Mouse (Mus musculus) limb, embryonic 14.5 days (tissue): Measurements from ENCODE around the gene Irx6. TPM values are rescaled to one million over a fixed set of nuclear protein-coding genes. Genes with fewer than 3 reads are reported as not detected.

Experiments used
- ATAC-seq: fragments of 200-750 bp; cut with Nextera tagmentation; 2 replicates; pipeline ENCODE4 v1.8.0; 2017; ENCODE audit warnings: low read depth, moderate number of reproducible peaks, moderate TSS enrichment; ENCODE audit not compliant: low FRiP score
- DNase-seq: peaks from one replicate; pipeline ENCODE4 v3.0.0-alpha.2; 2015; ENCODE audit warnings: low spot score
- H3K27ac ChIP-seq: fragments of 300-500 bp; sonication (generic); replicated peaks from 2 replicates; pipeline ENCODE4 v1.5.1; 2014; ENCODE audit warnings: low read depth, mild to moderate bottlenecking, low read length, moderate library complexity, mixed read lengths
- H3K27me3 ChIP-seq: fragments of 300-500 bp; sonication (generic); 2 replicates; pipeline ENCODE4 v1.6.1; 2014; ENCODE audit warnings: low read length, mixed read lengths; ENCODE audit not compliant: control insufficient read depth, insufficient read depth
- H3K36me3 ChIP-seq: fragments of 300-500 bp; sonication (generic); 2 replicates; pipeline ENCODE4 v1.6.1; 2014; ENCODE audit warnings: mild to moderate bottlenecking, low read length, moderate library complexity, mixed read lengths; ENCODE audit not compliant: control insufficient read depth, insufficient read depth
- H3K4me1 ChIP-seq: fragments of 300-500 bp; sonication (generic); 2 replicates; pipeline ENCODE4 v1.6.1; 2014; ENCODE audit warnings: antibody characterized with exemption, low read length, mixed read lengths; ENCODE audit not compliant: control insufficient read depth, insufficient read depth
- H3K4me2 ChIP-seq: fragments of 300-500 bp; sonication (generic); replicated peaks from 2 replicates; pipeline ENCODE4 v1.6.1; 2014; ENCODE audit warnings: low read depth, mild to moderate bottlenecking, low read length, moderate library complexity; ENCODE audit not compliant: severe bottlenecking
- H3K4me3 ChIP-seq: fragments of 300-500 bp; sonication (generic); replicated peaks from 2 replicates; pipeline ENCODE4 v1.5.1; 2014; ENCODE audit warnings: low read length
- H3K9ac ChIP-seq: fragments of 300-500 bp; sonication (generic); 2 replicates; pipeline ENCODE4 v1.6.1; 2014; ENCODE audit warnings: mild to moderate bottlenecking, low read depth, low read length, moderate library complexity; ENCODE audit not compliant: severe bottlenecking
- H3K9me3 ChIP-seq: fragments of 300-500 bp; sonication (generic); 2 replicates; pipeline ENCODE4 v1.6.1; 2016; ENCODE audit warnings: low read length; ENCODE audit not compliant: control insufficient read depth
- POLR2A ChIP-seq: fragments of 200-500 bp; IDR thresholded peaks from 2 replicates; pipeline ENCODE4 v1.8.0; 2012; ENCODE audit warnings: inconsistent platforms, mild to moderate bottlenecking, moderate library complexity, borderline replicate concordance; ENCODE audit not compliant: insufficient read depth, insufficient read length; ENCODE audit errors: extremely low read depth
- WGBS: fragments of 180-500 bp; shearing (Covaris S2); extraction: QIAGEN DNeasy Blood & Tissue Kit; methylation state at CpG from one replicate; pipeline ENCODE4 v1.1.7; 2014; 5-methylcytosine and 5-hydroxymethylcytosine counted together
- polyA plus RNA-seq, 2 experiments: library from polyadenylated mRNA; depleted of rRNA in 1 of 2; stranded (reverse) in 1 of 2; unstranded in 1 of 2; fragments of >200 nt; fragmentation: Nextera tagmentation in 1 of 2; extraction: Ambion mirVana in 1 of 2; gene quantifications; 2 replicates each; pipeline versions ENCODE4 v1.2.1 to v1.2.3; 2012 to 2014

Gene Irx6
- polyA plus RNA-seq, 2 experiments: 7.4 to 7.6 TPM

DNA sequence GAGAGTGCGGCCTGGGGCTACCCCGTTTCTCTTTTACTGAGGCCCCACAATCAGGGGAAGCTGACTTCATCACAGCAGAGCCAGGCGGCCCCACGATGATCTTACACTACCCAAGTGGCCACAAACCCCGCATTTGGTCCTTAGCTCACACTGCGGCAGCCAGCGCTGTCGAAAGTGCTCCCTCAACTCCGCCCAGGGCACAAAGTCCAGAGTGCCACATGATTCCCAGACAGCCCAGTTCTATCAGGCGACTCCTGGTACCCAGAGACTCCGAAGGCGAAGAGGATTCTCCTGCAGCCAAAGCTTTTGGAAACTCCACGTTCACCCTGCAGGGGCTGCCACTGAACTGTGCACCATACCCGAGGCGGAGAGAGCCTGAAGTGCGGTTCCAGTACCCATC is 4.3 kb downstream of the Irx6 start:
- DNase-seq (no peak), ATAC-seq (no peak)
- no peaks in the 10 kb centered on the region for H3K9me3 ChIP-seq
- peak overlapping the region; percentile 31; the same call in 1 of the 2 replicates for H3K4me2 ChIP-seq
- peaks cover 13% of the 10 kb centered on the region for H3K4me1 ChIP-seq
- H3K27me3 ChIP-seq: peaks cover 72% of the 10 kb centered on the region
- H3K4me3 ChIP-seq: peak overlapping the region; percentile 18
- H3K27ac ChIP-seq: no peak overlapping the region
- no peak overlapping the region for H3K9ac ChIP-seq
- no peak for TF ChIP-seq POLR2A
- no peaks in the 10 kb centered on the region for H3K36me3 ChIP-seq
- WGBS: 12% methylated on average over 16 of the region's 16 CpGs

DNA sequence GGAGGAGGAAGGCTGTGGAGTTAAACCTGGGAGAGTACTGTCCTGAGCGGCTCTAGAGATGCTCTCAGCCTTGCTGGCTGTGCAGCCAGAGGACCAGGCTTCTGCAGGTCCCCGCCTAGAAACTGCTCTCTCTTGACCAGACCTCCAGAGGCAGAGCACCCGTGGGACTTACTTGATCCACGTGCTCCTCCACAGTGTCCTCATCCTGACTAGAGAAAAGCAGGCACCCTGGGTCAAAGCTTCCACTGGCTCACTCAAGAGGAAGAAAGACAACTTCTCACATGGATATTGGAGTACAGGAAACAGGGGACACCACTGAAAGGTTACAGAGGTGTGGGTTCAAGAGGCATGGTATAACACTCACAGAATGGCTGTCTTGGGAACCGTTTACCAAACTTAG is 23.3 kb downstream of the Irx6 start:
- no peaks in the 10 kb centered on the region for H3K9me3 ChIP-seq
- no peak overlapping the region for H3K4me3 ChIP-seq
- H3K4me1 ChIP-seq: no peaks in the 10 kb centered on the region
- no peak for TF ChIP-seq POLR2A
- H3K27ac ChIP-seq: no peak overlapping the region
- no peaks in the 10 kb centered on the region for H3K36me3 ChIP-seq
- no peak overlapping the region for H3K4me2 ChIP-seq
- ATAC-seq (no peak), DNase-seq (no peak)
- 88% methylated on average over 5 of the region's 5 CpGs for WGBS
- no peak overlapping the region for H3K9ac ChIP-seq
- H3K27me3 ChIP-seq: no peaks in the 10 kb centered on the region

DNA sequence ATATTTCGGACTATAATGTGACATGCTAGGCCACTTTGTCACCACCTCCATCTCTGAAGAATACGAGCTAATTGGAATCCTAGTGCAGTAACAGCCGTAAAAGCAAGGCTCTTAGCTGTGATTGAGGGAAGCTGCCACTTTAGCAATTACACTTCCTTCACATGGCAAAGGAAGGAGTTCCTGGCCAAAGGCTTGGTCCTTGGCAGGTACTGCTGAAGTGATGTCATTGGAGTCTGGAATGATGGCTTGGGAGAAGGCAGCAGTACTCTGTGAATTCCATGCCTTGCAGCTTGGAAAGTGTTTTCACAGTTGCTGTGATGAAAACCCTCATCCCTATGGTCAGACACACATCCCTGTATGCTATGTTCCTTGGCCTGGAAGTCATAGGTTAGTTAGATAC is 24.3 kb downstream of the Irx6 start:
- no peak for TF ChIP-seq POLR2A
- Histone ChIP-seq H3K9me3 (no peaks in the 10 kb centered on the region), H3K4me2 (no peak overlapping the region), H3K36me3 (no peaks in the 10 kb centered on the region), H3K9ac (no peak overlapping the region), H3K27me3 (no peaks in the 10 kb centered on the region), H3K4me1 (no peaks in the 10 kb centered on the region), H3K27ac (no peak overlapping the region), H3K4me3 (no peak overlapping the region)
- no peak for ATAC-seq
- no peak for DNase-seq
- WGBS: 48% methylated on average over 3 of the region's 3 CpGs

DNA sequence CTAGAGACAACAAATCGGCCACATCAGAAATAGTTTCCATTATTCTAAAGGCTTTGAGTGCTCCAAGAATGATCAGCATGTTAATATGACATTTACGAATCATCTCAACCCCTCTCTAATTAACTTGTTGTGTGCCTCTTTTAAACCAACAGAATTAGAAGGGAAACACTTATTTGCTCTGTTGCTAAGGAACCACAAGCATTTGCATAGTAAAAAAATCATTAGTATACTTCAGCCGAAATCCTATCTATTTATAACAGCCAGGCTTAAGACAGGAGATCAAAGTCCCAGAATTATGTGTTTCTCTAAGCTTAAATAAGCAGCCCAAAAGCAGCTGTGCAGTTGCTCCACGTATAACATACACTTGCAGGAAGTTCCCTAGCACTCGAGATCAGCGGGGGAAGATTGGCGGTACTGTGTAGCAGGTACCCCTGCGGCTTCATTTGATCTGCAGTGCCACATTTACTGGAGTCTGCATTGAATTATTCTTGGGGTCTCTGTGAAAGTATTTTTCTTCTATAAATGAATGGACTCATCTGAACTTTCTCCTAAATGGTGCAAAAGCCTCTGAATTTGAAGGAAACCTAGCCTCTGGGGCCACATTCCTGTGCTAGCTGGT is 25.9 kb downstream of the Irx6 start:
- H3K4me3 ChIP-seq: no peak overlapping the region
- no peak for TF ChIP-seq POLR2A
- no peaks in the 10 kb centered on the region for H3K27me3 ChIP-seq
- H3K4me1 ChIP-seq: no peaks in the 10 kb centered on the region
- DNase-seq: no peak
- no peaks in the 10 kb centered on the region for H3K9me3 ChIP-seq
- H3K9ac ChIP-seq: no peak overlapping the region
- no peak overlapping the region for H3K27ac ChIP-seq
- ATAC-seq: no peak
- WGBS: 42% methylated on average over 8 of the region's 8 CpGs
- H3K4me2 ChIP-seq: no peak overlapping the region
- no peaks in the 10 kb centered on the region for H3K36me3 ChIP-seq

DNA sequence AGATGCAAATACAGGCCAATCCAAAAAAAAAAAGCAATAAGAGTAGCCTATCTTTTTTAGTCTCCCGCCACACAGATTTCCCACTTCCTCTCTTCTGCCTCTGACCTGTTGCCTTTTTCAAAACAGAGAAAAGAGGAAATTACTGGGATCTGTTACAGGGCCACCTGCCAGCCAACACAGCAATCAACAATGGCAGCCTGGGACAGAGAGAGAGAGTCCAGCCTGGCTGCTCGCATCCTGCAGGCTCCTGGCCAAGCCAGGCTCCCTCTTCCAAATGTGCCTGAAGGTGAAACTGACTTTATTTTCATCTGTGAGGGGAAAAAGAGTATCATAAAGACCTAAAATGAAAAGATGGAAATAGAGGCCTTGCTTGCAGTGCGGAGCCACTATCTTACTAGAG is 29.3 kb downstream of the Irx6 start:
- no peak overlapping the region for H3K4me3 ChIP-seq
- H3K9ac ChIP-seq: no peak overlapping the region
- H3K27ac ChIP-seq: no peak overlapping the region
- DNase-seq (no peak), ATAC-seq (no peak)
- no peaks in the 10 kb centered on the region for H3K4me1 ChIP-seq
- WGBS: 69% methylated on average over 3 of the region's 3 CpGs
- H3K36me3 ChIP-seq: no peaks in the 10 kb centered on the region
- no peak overlapping the region for H3K4me2 ChIP-seq
- H3K9me3 ChIP-seq: no peaks in the 10 kb centered on the region
- H3K27me3 ChIP-seq: no peaks in the 10 kb centered on the region
- TF ChIP-seq POLR2A: no peak
